Mouse (Mus musculus) cortical plate, adult 2 months (tissue): Measurements from ENCODE around the gene Trpc5.

Experiments used
- CTCF ChIP-seq: fragments of 200-500 bp; IDR thresholded peaks from 2 replicates; pipeline ENCODE4 v1.5.1; 2011; ENCODE audit warnings: mild to moderate bottlenecking, control low read depth, low read length; ENCODE audit not compliant: insufficient read depth; ENCODE audit errors: extremely low read depth
- POLR2A ChIP-seq: fragments of 200-500 bp; IDR thresholded peaks from 2 replicates; pipeline ENCODE4 v1.6.1; 2011; ENCODE audit warnings: mild to moderate bottlenecking, low read length, control low read depth; ENCODE audit not compliant: insufficient read depth; ENCODE audit errors: extremely low read depth

DNA sequence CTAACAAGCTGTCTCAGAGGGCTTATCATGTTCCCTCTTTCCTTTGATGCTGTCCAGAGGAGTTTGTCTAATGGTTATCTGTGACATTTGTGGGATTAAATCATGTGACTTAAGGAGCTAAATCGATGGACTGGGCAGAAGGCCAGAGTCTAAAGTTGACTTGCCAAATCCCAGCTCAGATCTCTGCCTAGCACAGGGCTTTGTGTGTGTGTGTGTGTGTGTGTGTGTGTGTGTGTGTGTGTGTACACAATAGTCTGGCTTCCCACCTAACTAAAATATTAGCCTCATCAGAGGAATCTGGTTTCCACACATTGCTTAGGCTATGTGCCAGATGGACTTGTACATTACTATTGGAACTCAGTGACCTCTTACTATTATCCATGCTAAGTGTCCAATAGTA lies 151.5 kb downstream of the Trpc5 start:
- no peak for TF ChIP-seq CTCF
- no peak for TF ChIP-seq POLR2A
